Mouse (Mus musculus) limb, embryonic 13.5 days (tissue): ENCODE data around the gene Mrc1. TPM values are rescaled to one million over a fixed set of nuclear protein-coding genes. Genes with fewer than 3 reads are reported as not detected.

Experiments
- ATAC-seq: fragments of 200-750 bp; cut with Nextera tagmentation; 2 replicates; pipeline ENCODE4 v1.8.0; 2017; ENCODE audit warnings: low read depth, moderate number of reproducible peaks, moderate TSS enrichment; ENCODE audit not compliant: low FRiP score
- H3K27ac ChIP-seq: fragments of 300-500 bp; sonication (generic); 2 replicates; pipeline ENCODE4 v1.5.1; 2015; ENCODE audit warnings: inconsistent platforms, mild to moderate bottlenecking, moderate library complexity
- H3K27me3 ChIP-seq: fragments of 300-500 bp; sonication (generic); 2 replicates; pipeline ENCODE4 v1.6.1; 2015; ENCODE audit warnings: mild to moderate bottlenecking, inconsistent platforms
- H3K36me3 ChIP-seq: fragments of 300-500 bp; sonication (generic); 2 replicates; pipeline ENCODE4 v1.6.1; 2015; ENCODE audit warnings: inconsistent platforms, mild to moderate bottlenecking, moderate library complexity
- H3K4me1 ChIP-seq: fragments of 300-500 bp; sonication (generic); 2 replicates; pipeline ENCODE4 v1.6.1; 2015; ENCODE audit warnings: inconsistent platforms
- H3K4me2 ChIP-seq: fragments of 300-500 bp; sonication (generic); replicated peaks from 2 replicates; pipeline ENCODE4 v1.6.1; 2015; ENCODE audit warnings: inconsistent platforms, mild to moderate bottlenecking, moderate library complexity
- H3K4me3 ChIP-seq: fragments of 300-500 bp; sonication (generic); 2 replicates; pipeline ENCODE4 v1.5.1; 2015; ENCODE audit warnings: moderate library complexity, mild to moderate bottlenecking, inconsistent platforms
- H3K9ac ChIP-seq: fragments of 300-500 bp; sonication (generic); 2 replicates; pipeline ENCODE4 v1.6.1; 2015; ENCODE audit warnings: mild to moderate bottlenecking, inconsistent platforms
- H3K9me3 ChIP-seq: fragments of 300-500 bp; sonication (generic); 2 replicates; pipeline ENCODE4 v1.6.1; 2016; ENCODE audit warnings: inconsistent platforms
- WGBS: fragments of 180-500 bp; shearing (Covaris S2); methylation state at CpG from one replicate; pipeline ENCODE4 v1.1.7; 2015; 5-methylcytosine and 5-hydroxymethylcytosine counted together
- polyA plus RNA-seq: library from polyadenylated mRNA; unstranded; fragments of >200 nt; fragmentation: Nextera tagmentation; extraction: Ambion mirVana; gene quantifications from 2 replicates; pipeline ENCODE4 v1.2.1, GENCODE M21; 2015

Mrc1 gene
- polyA plus RNA-seq, 1 experiment from 2014 or later = 5.7 TPM

- Histone ChIP-seq H3K4me3 (no peak overlapping the region), H3K9ac (no peak overlapping the region), H3K27ac (no peak overlapping the region), H3K27me3 (no peaks in the 10 kb centered on the region), H3K4me1 (no peaks in the 10 kb centered on the region), H3K9me3 (no peaks in the 10 kb centered on the region), H3K36me3 (no peaks in the 10 kb centered on the region), H3K4me2 (no peak overlapping the region)
- no peak for ATAC-seq
- WGBS = 78% methylated on average over 3 of the region's 3 CpGs
Observed at GRCm38 (mm10) chr2:14249839-14250564, 20.8 kb downstream of the Mrc1 start.

GRCm38 (mm10) chr2:14251938-14252337, 22.7 kb downstream of the Mrc1 start:
- no peak overlapping the region for H3K4me2 ChIP-seq
- no peaks in the 10 kb centered on the region for H3K27me3 ChIP-seq
- no peak overlapping the region for H3K9ac ChIP-seq
- H3K4me3 ChIP-seq = no peak overlapping the region
- H3K27ac ChIP-seq = no peak overlapping the region
- no peaks in the 10 kb centered on the region for H3K36me3 ChIP-seq
- 72% methylated on average over 3 of the region's 3 CpGs for WGBS
- no peaks in the 10 kb centered on the region for H3K4me1 ChIP-seq
- no peaks in the 10 kb centered on the region for H3K9me3 ChIP-seq
- ATAC-seq = no peak

GRCm38 (mm10) chr2:14258345-14258850, 29.2 kb downstream of the Mrc1 start:
- no peak overlapping the region for H3K27ac ChIP-seq
- no peak overlapping the region for H3K9ac ChIP-seq
- no peak overlapping the region for H3K4me3 ChIP-seq
- no peak for ATAC-seq
- no peaks in the 10 kb centered on the region for H3K27me3 ChIP-seq
- H3K36me3 ChIP-seq = no peaks in the 10 kb centered on the region
- no peaks in the 10 kb centered on the region for H3K4me1 ChIP-seq
- no peak overlapping the region for H3K4me2 ChIP-seq
- no peaks in the 10 kb centered on the region for H3K9me3 ChIP-seq

- Histone ChIP-seq H3K27ac (no peak overlapping the region), H3K36me3 (no peaks in the 10 kb centered on the region), H3K27me3 (no peaks in the 10 kb centered on the region), H3K4me2 (no peak overlapping the region), H3K9me3 (no peaks in the 10 kb centered on the region), H3K4me3 (no peak overlapping the region), H3K4me1 (no peaks in the 10 kb centered on the region), H3K9ac (no peak overlapping the region)
- ATAC-seq = no peak
- 76% methylated on average over 1 of the region's 1 CpGs for WGBS
Observed at GRCm38 (mm10) chr2:14262090-14262489, 32.9 kb downstream of the Mrc1 start.

GRCm38 (mm10) chr2:14269160-14269559, 40.0 kb downstream of the Mrc1 start:
- no peaks in the 10 kb centered on the region for H3K9me3 ChIP-seq
- H3K27ac ChIP-seq = no peak overlapping the region
- no peaks in the 10 kb centered on the region for H3K36me3 ChIP-seq
- WGBS = 69% methylated on average over 1 of the region's 1 CpGs
- H3K27me3 ChIP-seq = no peaks in the 10 kb centered on the region
- H3K4me2 ChIP-seq = no peak overlapping the region
- H3K9ac ChIP-seq = no peak overlapping the region
- ATAC-seq = no peak
- no peak overlapping the region for H3K4me3 ChIP-seq
- no peaks in the 10 kb centered on the region for H3K4me1 ChIP-seq

- WGBS = 92% methylated on average over 1 of the region's 1 CpGs
- Histone ChIP-seq H3K9me3 (no peaks in the 10 kb centered on the region), H3K9ac (no peak overlapping the region), H3K4me3 (no peak overlapping the region), H3K4me1 (no peaks in the 10 kb centered on the region), H3K4me2 (no peak overlapping the region), H3K27ac (no peak overlapping the region), H3K36me3 (no peaks in the 10 kb centered on the region), H3K27me3 (no peaks in the 10 kb centered on the region)
- no peak for ATAC-seq
Observed at GRCm38 (mm10) chr2:14272088-14272487, 42.9 kb downstream of the Mrc1 start.

- Histone ChIP-seq H3K27me3 (no peaks in the 10 kb centered on the region), H3K9me3 (no peaks in the 10 kb centered on the region), H3K36me3 (no peaks in the 10 kb centered on the region), H3K9ac (no peak overlapping the region), H3K4me1 (no peaks in the 10 kb centered on the region), H3K4me2 (no peak overlapping the region), H3K4me3 (no peak overlapping the region), H3K27ac (no peak overlapping the region)
- ATAC-seq = no peak
- 58% methylated on average over 5 of the region's 5 CpGs for WGBS
Observed at GRCm38 (mm10) chr2:14275796-14276195, 46.6 kb downstream of the Mrc1 start.

- Histone ChIP-seq H3K9me3 (no peaks in the 10 kb centered on the region), H3K4me2 (no peak overlapping the region), H3K27me3 (no peaks in the 10 kb centered on the region), H3K27ac (no peak overlapping the region), H3K9ac (no peak overlapping the region), H3K4me1 (no peaks in the 10 kb centered on the region), H3K4me3 (no peak overlapping the region), H3K36me3 (no peaks in the 10 kb centered on the region)
- ATAC-seq = 0 out of 2 replicates have a peak, but pooled peaks have one; percentile 11
- WGBS = 35% methylated on average over 2 of the region's 2 CpGs
Observed at GRCm38 (mm10) chr2:14279256-14279655, 50.1 kb downstream of the Mrc1 start.

GRCm38 (mm10) chr2:14279795-14280194, 50.6 kb downstream of the Mrc1 start:
- no peak overlapping the region for H3K27ac ChIP-seq
- no peak overlapping the region for H3K4me2 ChIP-seq
- H3K9me3 ChIP-seq = no peaks in the 10 kb centered on the region
- H3K4me3 ChIP-seq = no peak overlapping the region
- H3K36me3 ChIP-seq = no peaks in the 10 kb centered on the region
- no peak for ATAC-seq
- H3K4me1 ChIP-seq = no peaks in the 10 kb centered on the region
- no peak overlapping the region for H3K9ac ChIP-seq
- H3K27me3 ChIP-seq = no peaks in the 10 kb centered on the region
- WGBS = 80% methylated on average over 6 of the region's 6 CpGs

- no peaks in the 10 kb centered on the region for H3K27me3 ChIP-seq
- 37% methylated on average over 5 of the region's 5 CpGs for WGBS
- H3K4me3 ChIP-seq = no peak overlapping the region
- H3K9me3 ChIP-seq = no peaks in the 10 kb centered on the region
- no peak overlapping the region for H3K4me2 ChIP-seq
- no peaks in the 10 kb centered on the region for H3K36me3 ChIP-seq
- no peak overlapping the region for H3K27ac ChIP-seq
- ATAC-seq = peak; percentile 71
- H3K9ac ChIP-seq = no peak overlapping the region
- H3K4me1 ChIP-seq = no peaks in the 10 kb centered on the region
Observed at GRCm38 (mm10) chr2:14295334-14295733, 66.1 kb downstream of the Mrc1 start.

- no peak overlapping the region for H3K9ac ChIP-seq
- H3K27ac ChIP-seq = no peak overlapping the region
- H3K4me3 ChIP-seq = no peak overlapping the region
- WGBS = 69% methylated on average over 4 of the region's 4 CpGs
- no peaks in the 10 kb centered on the region for H3K36me3 ChIP-seq
- H3K4me1 ChIP-seq = no peaks in the 10 kb centered on the region
- H3K4me2 ChIP-seq = no peak overlapping the region
- no peaks in the 10 kb centered on the region for H3K27me3 ChIP-seq
- peaks cover 6% of the 10 kb centered on the region; the same call in 1 of the 2 replicates for H3K9me3 ChIP-seq
- ATAC-seq = no peak
Observed at GRCm38 (mm10) chr2:14312505-14313380, 83.6 kb downstream of the Mrc1 start.

- WGBS = 73% methylated on average over 3 of the region's 3 CpGs
- H3K4me3 ChIP-seq = no peak overlapping the region
- peaks cover 6% of the 10 kb centered on the region; the same call in 1 of the 2 replicates for H3K9me3 ChIP-seq
- ATAC-seq = no peak
- H3K27ac ChIP-seq = no peak overlapping the region
- H3K4me2 ChIP-seq = no peak overlapping the region
- no peaks in the 10 kb centered on the region for H3K36me3 ChIP-seq
- no peaks in the 10 kb centered on the region for H3K27me3 ChIP-seq
- H3K4me1 ChIP-seq = no peaks in the 10 kb centered on the region
- H3K9ac ChIP-seq = no peak overlapping the region
Observed at GRCm38 (mm10) chr2:14315113-14315512, 85.9 kb downstream of the Mrc1 start.
